Mouse (Mus musculus) urinary bladder, postnatal 14 days (tissue): ENCODE measurements at regions not wholly inside any gene's neighbourhood (a gene's known extent, or its start where the extent isn't known, plus 50 kb on each side); places are given as distances from the start of the nearest gene placed in this dataset.

Experiments used
- DNase-seq: peaks from one replicate; pipeline ENCODE4 v3.0.0; 2021; ENCODE audit warnings: low spot score

GRCm38 (mm10) chr8:87199461-87200131 is 272.8 kb downstream of the Cbln1 start:
- DNase-seq: peak; percentile 5

- no peak for DNase-seq
Measured at GRCm38 (mm10) chr8:87197867-87198536, 274.4 kb downstream of the Cbln1 start.

- DNase-seq: no peak
Measured at GRCm38 (mm10) chr8:87197000-87197399, 275.4 kb downstream of the Cbln1 start.

GRCm38 (mm10) chr8:87196050-87196449 is 276.4 kb downstream of the Cbln1 start:
- no peak for DNase-seq

- DNase-seq: no peak
Measured at GRCm38 (mm10) chr8:87189791-87190385, 282.5 kb downstream of the Cbln1 start.

GRCm38 (mm10) chr8:87182888-87183287 is 289.5 kb downstream of the Cbln1 start:
- DNase-seq: no peak

- DNase-seq: no peak
Measured at GRCm38 (mm10) chr8:87178561-87178960, 293.5 kb upstream of the N4bp1 start.

GRCm38 (mm10) chr8:87177620-87178019 is 292.6 kb upstream of the N4bp1 start:
- no peak for DNase-seq

GRCm38 (mm10) chr8:87175097-87175496 is 290.0 kb upstream of the N4bp1 start:
- no peak for DNase-seq

- DNase-seq: no peak
Measured at GRCm38 (mm10) chr8:87173720-87174119, 288.7 kb upstream of the N4bp1 start.

- DNase-seq: no peak
Measured at GRCm38 (mm10) chr8:87166771-87167170, 281.7 kb upstream of the N4bp1 start.

- DNase-seq: no peak
Measured at GRCm38 (mm10) chr8:87160416-87160815, 275.4 kb upstream of the N4bp1 start.

GRCm38 (mm10) chr8:87158322-87158721 is 273.3 kb upstream of the N4bp1 start:
- DNase-seq: no peak

- no peak for DNase-seq
Measured at GRCm38 (mm10) chr8:87155819-87156425, 270.9 kb upstream of the N4bp1 start.

GRCm38 (mm10) chr8:87152068-87152915 is 267.2 kb upstream of the N4bp1 start:
- no peak for DNase-seq

- DNase-seq: no peak
Measured at GRCm38 (mm10) chr8:87148853-87149252, 263.8 kb upstream of the N4bp1 start.

GRCm38 (mm10) chr8:87147704-87148103 is 262.6 kb upstream of the N4bp1 start:
- DNase-seq: no peak

GRCm38 (mm10) chr8:87137412-87137811 is 252.4 kb upstream of the N4bp1 start:
- DNase-seq: no peak

GRCm38 (mm10) chr8:87131716-87132115 is 246.7 kb upstream of the N4bp1 start:
- DNase-seq: no peak

GRCm38 (mm10) chr8:87130691-87131090 is 245.6 kb upstream of the N4bp1 start:
- DNase-seq: no peak

GRCm38 (mm10) chr8:87128593-87128992 is 243.5 kb upstream of the N4bp1 start:
- no peak for DNase-seq

GRCm38 (mm10) chr8:87116190-87116765 is 231.2 kb upstream of the N4bp1 start:
- DNase-seq: peak; percentile 9
